Mouse (Mus musculus) B cell, adult 67 days (primary cell): ENCODE data around the gene Hmgb2. TPM values are rescaled to one million over a fixed set of nuclear protein-coding genes. Genes with fewer than 3 reads are reported as not detected.

Experiments
- total RNA-seq, 2 experiments: library from RNA; stranded (reverse); gene quantifications; 4 replicates each; pipeline ENCODE4 v1.2.4; 2023

Gene Hmgb2
- total RNA-seq: 100 to 1,000 TPM; 160 to 203 TPM

GRCm38 (mm10) chr8:57511316-57512118 is at the start of gene Hmgb2:
Gene Hmgb2, plus strand, starts transcription at chr8:57511907.

GRCm38 (mm10) chr8:57487441-57488155 is 24.1 kb upstream of the Hmgb2 start, which contains the start of gene Sap30:
Gene Sap30, minus strand, starts transcription at chr8:57487860.

Other genes with a start within 250 kb of the Hmgb2 start
- gene Hand2, start 190.9 kb upstream of the Hmgb2 start, total RNA-seq: not detected
- gene Scrg1, start 56.0 kb upstream of the Hmgb2 start, total RNA-seq: not detected
- gene Sap30, start 24.0 kb upstream of the Hmgb2 start, total RNA-seq: 10 to 100 TPM; 11.5 to 14.2 TPM
- gene Galnt7, start 141.1 kb downstream of the Hmgb2 start, total RNA-seq: 10 to 100 TPM; 19.3 to 21.3 TPM